Mouse (Mus musculus): ENCODE data around the gene Six5.

Six5 gene

GRCm38 (mm10) chr7:19136168-19136567 lies 41.8 kb downstream of the Six5 start:
- no peak for ATAC-seq (ENCODE audit: insufficient number of reproducible peaks, low FRiP score, low TSS enrichment)

GRCm38 (mm10) chr7:19136673-19137334 lies 42.4 kb downstream of the Six5 start:
- no peak for ATAC-seq (ENCODE audit: insufficient number of reproducible peaks, low FRiP score, low TSS enrichment)

GRCm38 (mm10) chr7:19137380-19137779 lies 43.0 kb downstream of the Six5 start:
- no peak for ATAC-seq (ENCODE audit: insufficient number of reproducible peaks, low FRiP score, low TSS enrichment)

GRCm38 (mm10) chr7:19146793-19147192 lies 52.4 kb downstream of the Six5 start:
- ATAC-seq (ENCODE audit: insufficient number of reproducible peaks, low FRiP score, low TSS enrichment): no peak

- no peak for ATAC-seq (ENCODE audit: insufficient number of reproducible peaks, low FRiP score, low TSS enrichment)
Measured at GRCm38 (mm10) chr7:19147497-19148045, 53.2 kb downstream of the Six5 start.
